Mouse (Mus musculus) kidney, adult 2 months (tissue): ENCODE data around the gene Mrps12. TPM values are rescaled to one million over a fixed set of nuclear protein-coding genes. Genes with fewer than 3 reads are reported as not detected.

ENCODE experiments used
- DNase-seq: peaks from one replicate; pipeline ENCODE4 v3.0.0; 2021
- H3K27ac ChIP-seq: fragments of 200-500 bp; 2 replicates; pipeline ENCODE4 v1.5.1; 2012; ENCODE audit warnings: low read depth, low read length, control low read depth, inconsistent platforms; ENCODE audit not compliant: insufficient read depth
- H3K27me3 ChIP-seq: fragments of 200-500 bp; replicated peaks from 2 replicates; pipeline ENCODE4 v1.6.1; 2012; ENCODE audit warnings: mild to moderate bottlenecking, moderate library complexity, low read length, inconsistent platforms; ENCODE audit not compliant: control insufficient read depth, insufficient read depth
- H3K36me3 ChIP-seq: fragments of 200-500 bp; 2 replicates; pipeline ENCODE4 v1.6.1; 2012; ENCODE audit warnings: mild to moderate bottlenecking, moderate library complexity, low read length, inconsistent platforms; ENCODE audit not compliant: control insufficient read depth, insufficient read depth
- H3K4me1 ChIP-seq: fragments of 200-500 bp; 2 replicates; pipeline ENCODE4 v1.6.1; 2011; ENCODE audit warnings: low read length; ENCODE audit not compliant: control insufficient read depth, insufficient read depth
- H3K4me3 ChIP-seq: fragments of 200-500 bp; 2 replicates; pipeline ENCODE4 v1.5.1; 2011; ENCODE audit warnings: mild to moderate bottlenecking, low read depth, low read length, control low read depth; ENCODE audit not compliant: insufficient read depth
- CTCF ChIP-seq: fragments of 200-500 bp; conservative IDR thresholded peaks from 2 replicates; pipeline ENCODE4 v1.5.1; 2011; ENCODE audit warnings: low read depth, mild to moderate bottlenecking, control low read depth, low read length, moderate library complexity, mixed read lengths; ENCODE audit not compliant: insufficient read depth, insufficient read length
- POLR2A ChIP-seq: fragments of 200-500 bp; IDR thresholded peaks from one replicate; pipeline ENCODE4 v1.6.1; 2011; ENCODE audit warnings: low read depth, low read length, control low read depth
- WGBS: fragments of 180-500 bp; shearing (Covaris S2); methylation state at CpG from one replicate; pipeline ENCODE4 v1.1.7; 2018; 5-methylcytosine and 5-hydroxymethylcytosine counted together
- polyA plus RNA-seq: library from polyadenylated mRNA; depleted of rRNA; stranded (reverse); fragments of >200 nt; gene quantifications from 2 replicates; pipeline ENCODE4 v1.2.3, GENCODE M21; 2012

The Mrps12 gene
- polyA plus RNA-seq, 1 experiment, result 79.8 TPM

- DNase-seq, result no peak
- Histone ChIP-seq H3K36me3 (no peaks in the 10 kb centered on the region), H3K4me1 (peaks cover 10% of the 10 kb centered on the region; the same call in 1 of the 2 replicates), H3K27me3 (no peaks in the 10 kb centered on the region), H3K27ac (no peak overlapping the region), H3K4me3 (no peak overlapping the region)
- TF ChIP-seq POLR2A (no peak), CTCF (no peak)
- 96% methylated on average over 3 of the region's 3 CpGs for WGBS
These were observed 28.7 kb upstream of the Mrps12 start for GRCm38 (mm10) chr7:28770309-28770708.

GRCm38 (mm10) chr7:28769414-28769958, 27.9 kb upstream of the Mrps12 start:
- no peak overlapping the region for H3K4me3 ChIP-seq
- 95% methylated on average over 9 of the region's 9 CpGs for WGBS
- no peaks in the 10 kb centered on the region for H3K36me3 ChIP-seq
- no peaks in the 10 kb centered on the region for H3K27me3 ChIP-seq
- DNase-seq, result no peak
- no peak for TF ChIP-seq CTCF
- TF ChIP-seq POLR2A, result no peak
- H3K27ac ChIP-seq, result no peak overlapping the region
- peaks cover 10% of the 10 kb centered on the region; the same call in 1 of the 2 replicates for H3K4me1 ChIP-seq

- WGBS, result 65% methylated on average over 7 of the region's 7 CpGs
- TF ChIP-seq CTCF (no peak), POLR2A (no peak)
- H3K27ac ChIP-seq, result no peak within 1 kb of the TSS
These were observed 25.9 kb upstream of the Mrps12 start, which contains the start of gene Nfkbib for GRCm38 (mm10) chr7:28767462-28767965. TSS of gene Nfkbib (minus strand) at chr7:28767512.

DNA sequence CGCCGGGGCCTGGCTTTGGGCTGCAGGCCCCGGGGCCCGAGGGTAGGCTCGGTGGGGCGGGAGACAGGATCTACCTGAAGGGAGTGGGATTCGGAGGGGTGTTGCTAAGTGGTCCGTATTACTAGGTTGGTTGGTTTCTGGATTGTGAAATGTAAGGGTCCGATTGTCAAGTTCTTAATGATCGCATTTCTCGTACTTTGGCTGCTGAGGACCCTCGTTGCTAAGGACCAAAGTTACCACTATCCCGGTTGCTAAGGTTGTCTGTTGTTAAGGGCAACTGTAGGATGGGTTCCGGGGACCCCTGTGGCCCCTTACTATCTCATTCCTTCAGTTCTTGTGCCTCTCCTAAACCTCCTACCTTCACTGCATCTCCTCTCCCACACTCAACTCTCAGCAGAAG, 25.3 kb upstream of the Mrps12 start:
- Histone ChIP-seq H3K36me3 (no peaks in the 10 kb centered on the region), H3K4me1 (peaks cover 10% of the 10 kb centered on the region; the same call in 1 of the 2 replicates), H3K27me3 (no peaks in the 10 kb centered on the region), H3K4me3 (peak overlapping the region; percentile 81), H3K27ac (no peak overlapping the region)
- no peak for DNase-seq
- WGBS, result 3% methylated on average over 14 of the region's 14 CpGs
- no peak for TF ChIP-seq POLR2A
- TF ChIP-seq CTCF, result no peak

More at GRCm38 (mm10) chr7:28767462-28767965, 25.9 kb upstream of the Mrps12 start, which contains the start of gene Nfkbib:
- DNase-seq, result no peak
- Histone ChIP-seq H3K4me1 (peaks cover 10% of the 10 kb centered on the region; the same call in 1 of the 2 replicates), H3K27me3 (no peaks in the 10 kb centered on the region), H3K36me3 (no peaks in the 10 kb centered on the region), H3K4me3 (peak within 1 kb of the TSS; percentile 98)

GRCm38 (mm10) chr7:28766173-28766879, 24.7 kb upstream of the Mrps12 start, which contains the start of gene Sirt2:
TSS of gene Sirt2 (plus strand) at chr7:28766735.
- Histone ChIP-seq H3K4me1 (peaks cover 10% of the 10 kb centered on the region; the same call in 1 of the 2 replicates), H3K27ac (peak within 1 kb of the TSS; percentile 69), H3K4me3 (peak within 1 kb of the TSS; percentile 98), H3K27me3 (no peaks in the 10 kb centered on the region), H3K36me3 (no peaks in the 10 kb centered on the region)
- peak; percentile 100 for DNase-seq
- peak; percentile 11 for TF ChIP-seq POLR2A
- TF ChIP-seq CTCF, result no peak
- under 1% methylated on average over 45 of the region's 45 CpGs for WGBS

DNA sequence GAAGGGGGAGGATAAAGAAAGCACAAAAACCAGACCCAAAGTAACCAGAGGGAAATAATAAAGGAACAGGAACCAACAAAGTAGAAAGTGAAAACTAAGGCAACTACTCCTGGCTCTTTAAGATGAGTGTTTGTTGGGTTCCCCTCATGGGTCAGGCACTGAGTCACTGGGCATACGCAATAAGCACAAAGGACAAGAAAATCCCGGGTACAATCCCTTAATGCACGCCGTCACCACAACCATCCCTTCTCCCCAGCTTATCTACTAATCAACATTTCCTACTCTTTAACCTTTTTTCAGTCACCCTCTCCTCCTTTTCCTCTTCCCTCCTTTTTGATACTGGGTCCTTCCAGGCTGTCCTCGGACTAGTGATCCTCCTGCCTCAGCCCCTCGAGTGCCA, 23.6 kb upstream of the Mrps12 start:
- no peak overlapping the region for H3K27ac ChIP-seq
- peaks cover 10% of the 10 kb centered on the region; the same call in 1 of the 2 replicates for H3K4me1 ChIP-seq
- no peak for DNase-seq
- WGBS, result 82% methylated on average over 6 of the region's 6 CpGs
- H3K4me3 ChIP-seq, result no peak overlapping the region
- no peaks in the 10 kb centered on the region for H3K36me3 ChIP-seq
- no peaks in the 10 kb centered on the region for H3K27me3 ChIP-seq
- TF ChIP-seq POLR2A, result no peak
- TF ChIP-seq CTCF, result no peak

DNA sequence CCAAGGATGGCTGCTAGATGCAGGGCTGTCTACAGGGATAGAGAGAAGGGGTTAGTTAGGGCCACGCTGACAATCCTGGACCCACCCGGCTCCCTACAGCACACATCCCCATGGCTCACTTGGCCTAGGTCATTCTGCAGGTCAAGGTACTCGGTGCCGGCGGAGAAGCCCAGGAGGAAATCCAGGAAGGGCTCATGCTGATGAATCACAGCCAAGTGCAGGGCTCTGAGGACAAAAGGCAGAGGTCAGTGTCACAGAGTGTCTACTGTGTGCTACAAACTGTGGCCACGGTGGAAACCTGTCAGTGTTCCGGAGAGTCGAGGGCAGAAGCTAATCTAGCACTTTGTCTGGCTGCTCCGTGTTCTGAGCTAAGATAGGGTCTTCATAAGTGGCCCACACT, 20.3 kb upstream of the Mrps12 start:
- peak; percentile 58 for DNase-seq
- no peak for TF ChIP-seq CTCF
- H3K4me1 ChIP-seq, result peaks cover 5% of the 10 kb centered on the region; the same call in 1 of the 2 replicates
- H3K4me3 ChIP-seq, result no peak overlapping the region
- peaks cover 2% of the 10 kb centered on the region for H3K36me3 ChIP-seq
- 67% methylated on average over 9 of the region's 9 CpGs for WGBS
- no peak overlapping the region for H3K27ac ChIP-seq
- no peaks in the 10 kb centered on the region for H3K27me3 ChIP-seq
